Mouse (Mus musculus): ENCODE measurements around the gene Tsc22d1.

GRCm38 (mm10) chr14:76432816-76433215 is 18.1 kb downstream of the Tsc22d1 start:
- TF ChIP-seq POLR2A (IDR thresholded peaks at IDR 0.05; ENCODE audit: low read depth, low read length) (no peak), CTCF (conservative IDR thresholded peaks at IDR 0.05; ENCODE audit: insufficient read depth, insufficient read length, low read depth, low read length) (no peak)
